Mouse (Mus musculus) liver, embryonic 13.5 days (tissue): Measurements from ENCODE around the gene Akr1b8. TPM values are rescaled to one million over a fixed set of nuclear protein-coding genes. Genes with fewer than 3 reads are reported as not detected.
"Not testable (repeated sequence)": the region's sequence is repeated elsewhere in the genome, so short reads cannot be mapped to it uniquely, and the experiment has no call there.

Experiments used
- ATAC-seq: fragments of 200-750 bp; cut with Nextera tagmentation; 2 replicates; pipeline ENCODE4 v1.8.0; 2017; ENCODE audit warnings: low read depth, mild to moderate bottlenecking, moderate number of reproducible peaks, moderate library complexity
- DNase-seq: peaks from one replicate; pipeline ENCODE4 v3.0.0; 2022
- H3K27ac ChIP-seq: fragments of 300-500 bp; sonication (generic); 2 replicates; pipeline ENCODE4 v1.5.1; 2015; ENCODE audit warnings: moderate library complexity, mild to moderate bottlenecking, inconsistent platforms
- H3K27me3 ChIP-seq: fragments of 300-500 bp; sonication (generic); 2 replicates; pipeline ENCODE4 v1.6.1; 2015; ENCODE audit warnings: mild to moderate bottlenecking, inconsistent platforms
- H3K36me3 ChIP-seq: fragments of 300-500 bp; sonication (generic); 2 replicates; pipeline ENCODE4 v1.6.1; 2015; ENCODE audit warnings: mild to moderate bottlenecking, inconsistent platforms
- H3K4me1 ChIP-seq: fragments of 300-500 bp; sonication (generic); replicated peaks from 2 replicates; pipeline ENCODE4 v1.6.1; 2015; ENCODE audit warnings: inconsistent platforms
- H3K4me2 ChIP-seq: fragments of 300-500 bp; sonication (generic); 2 replicates; pipeline ENCODE4 v1.6.1; 2015; ENCODE audit warnings: inconsistent platforms, mild to moderate bottlenecking, moderate library complexity
- H3K4me3 ChIP-seq: fragments of 300-500 bp; sonication (generic); replicated peaks from 2 replicates; pipeline ENCODE4 v1.5.1; 2015; ENCODE audit warnings: mild to moderate bottlenecking, inconsistent platforms
- H3K9ac ChIP-seq: fragments of 300-500 bp; sonication (generic); 2 replicates; pipeline ENCODE4 v1.6.1; 2015; ENCODE audit warnings: mild to moderate bottlenecking, inconsistent platforms
- H3K9me3 ChIP-seq: fragments of 300-500 bp; sonication (generic); replicated peaks from 2 replicates; pipeline ENCODE4 v1.6.1; 2016; ENCODE audit warnings: inconsistent platforms
- WGBS: fragments of 180-500 bp; shearing (Covaris S2); methylation state at CpG from one replicate; pipeline ENCODE4 v1.1.7; 2015; ENCODE audit not compliant: insufficient replicate concordance; 5-methylcytosine and 5-hydroxymethylcytosine counted together
- polyA plus RNA-seq: library from polyadenylated mRNA; unstranded; fragments of >200 nt; fragmentation: Nextera tagmentation; extraction: Ambion mirVana; gene quantifications from 2 replicates; pipeline ENCODE4 v1.2.1, GENCODE M21; 2015

Akr1b8 gene
- polyA plus RNA-seq, 1 experiment from 2014 or later: 7.2 TPM

DNA sequence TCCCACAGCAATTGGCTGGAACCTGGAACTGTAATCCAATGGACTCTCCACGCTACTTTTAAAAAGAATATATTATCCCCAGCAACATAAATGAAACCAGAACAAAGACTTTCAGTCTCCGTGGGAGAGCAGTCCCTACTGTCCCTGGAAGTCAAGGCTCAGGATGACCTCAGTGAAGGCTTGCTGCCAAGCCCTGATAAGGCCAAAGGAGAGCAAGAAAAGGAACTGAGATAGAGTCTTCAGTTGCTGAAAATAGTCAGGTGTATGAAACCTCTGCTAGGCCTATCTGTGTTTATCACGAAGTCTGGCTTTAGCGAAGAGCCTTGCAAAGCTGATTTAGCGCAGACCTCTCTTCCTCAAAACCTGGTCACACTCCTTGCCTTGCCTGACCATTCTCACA is 22.5 kb upstream of the Akr1b8 start:
- Histone ChIP-seq H3K4me2 (no peak overlapping the region), H3K9ac (no peak overlapping the region), H3K4me3 (no peak overlapping the region), H3K27me3 (no peaks in the 10 kb centered on the region), H3K27ac (no peak overlapping the region), H3K9me3 (no peaks in the 10 kb centered on the region), H3K4me1 (no peaks in the 10 kb centered on the region), H3K36me3 (no peaks in the 10 kb centered on the region)
- ATAC-seq (no peak), DNase-seq (no peak)
- WGBS: 25% methylated on average over 5 of the region's 5 CpGs

DNA sequence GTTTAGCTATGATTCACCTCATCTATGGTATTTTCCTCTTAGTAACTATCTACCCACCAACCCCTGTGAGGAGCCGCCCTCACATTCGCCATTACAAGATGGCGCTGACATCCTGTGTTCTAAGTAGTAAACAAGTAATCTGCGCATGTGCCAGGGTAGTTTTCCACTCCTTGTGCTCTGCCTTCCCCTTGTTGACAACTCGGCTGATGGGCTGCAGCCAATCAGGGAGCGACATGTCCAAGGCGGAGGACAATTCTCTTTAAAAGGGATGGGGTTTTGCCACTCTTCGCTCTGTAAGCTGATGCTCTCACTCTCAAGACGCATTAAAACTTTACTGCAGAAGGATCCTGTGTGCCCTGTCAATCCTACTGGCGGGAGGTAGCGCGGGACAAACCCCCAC is 22.1 kb upstream of the Akr1b8 start:
- not testable (repeated sequence) for H3K4me3 ChIP-seq, H3K9me3 ChIP-seq, H3K4me2 ChIP-seq, H3K4me1 ChIP-seq, H3K9ac ChIP-seq, ATAC-seq, H3K27me3 ChIP-seq, DNase-seq, H3K27ac ChIP-seq, H3K36me3 ChIP-seq
- WGBS: 75% methylated on average over 12 of the region's 12 CpGs

DNA sequence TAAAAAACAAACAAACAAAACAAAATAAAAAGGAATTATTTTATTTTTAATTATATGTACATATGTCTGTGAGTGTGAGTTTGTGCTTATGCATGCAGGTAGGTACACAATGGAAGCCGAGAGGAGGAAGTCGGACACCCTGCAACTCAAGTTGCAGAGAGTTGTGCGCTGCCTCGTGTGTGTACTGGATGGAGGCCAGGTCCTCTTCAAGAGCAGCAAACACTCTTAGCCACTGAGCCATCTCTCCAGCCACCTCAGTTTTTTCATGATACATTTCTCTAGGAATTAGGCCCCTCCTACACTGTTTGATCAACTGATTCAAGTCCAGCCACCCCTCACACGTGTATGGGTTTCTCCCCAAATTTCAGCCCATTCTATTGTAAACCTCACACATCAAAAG is 19.2 kb upstream of the Akr1b8 start:
- no peaks in the 10 kb centered on the region for H3K36me3 ChIP-seq
- no peaks in the 10 kb centered on the region for H3K9me3 ChIP-seq
- no peaks in the 10 kb centered on the region for H3K4me1 ChIP-seq
- DNase-seq: no peak
- no peak overlapping the region for H3K27ac ChIP-seq
- H3K4me2 ChIP-seq: no peak overlapping the region
- H3K9ac ChIP-seq: no peak overlapping the region
- H3K4me3 ChIP-seq: no peak overlapping the region
- no peak for ATAC-seq
- 62% methylated on average over 5 of the region's 5 CpGs for WGBS
- no peaks in the 10 kb centered on the region for H3K27me3 ChIP-seq

DNA sequence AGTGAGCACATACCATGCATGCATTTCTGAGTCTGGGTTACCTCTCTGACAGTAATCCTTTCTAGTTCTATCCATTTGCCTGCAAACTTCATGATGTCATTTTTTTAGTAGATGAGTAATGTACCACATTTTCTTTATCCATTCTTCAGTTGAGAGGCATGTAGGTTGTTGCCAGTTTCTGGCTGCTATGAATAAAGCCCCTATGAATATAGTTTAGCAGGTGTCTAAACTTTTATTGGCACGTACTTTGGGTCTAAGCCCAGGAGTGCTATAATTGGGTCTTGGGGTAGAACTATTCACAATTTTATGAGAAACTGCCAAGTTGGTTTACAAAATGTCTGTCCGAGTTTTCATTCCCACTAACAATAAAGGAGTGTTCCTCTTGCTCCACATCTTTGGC is 16.1 kb upstream of the Akr1b8 start:
- Histone ChIP-seq H3K4me1 (no peaks in the 10 kb centered on the region), H3K4me3 (no peak overlapping the region), H3K27ac (no peak overlapping the region), H3K36me3 (no peaks in the 10 kb centered on the region), H3K9me3 (no peaks in the 10 kb centered on the region), H3K9ac (no peak overlapping the region), H3K4me2 (no peak overlapping the region), H3K27me3 (no peaks in the 10 kb centered on the region)
- DNase-seq: no peak
- WGBS: 50% methylated on average over 2 of the region's 2 CpGs
- no peak for ATAC-seq

GRCm38 (mm10) chr6:34341991-34342390 is 11.9 kb upstream of the Akr1b8 start:
- Histone ChIP-seq H3K4me2 (no peak overlapping the region), H3K27ac (no peak overlapping the region), H3K4me3 (no peak overlapping the region), H3K4me1 (no peaks in the 10 kb centered on the region; the same call in 1 of the 2 replicates), H3K27me3 (no peaks in the 10 kb centered on the region), H3K9ac (no peak overlapping the region), H3K36me3 (no peaks in the 10 kb centered on the region), H3K9me3 (no peaks in the 10 kb centered on the region)
- DNase-seq: no peak
- 68% methylated on average over 4 of the region's 4 CpGs for WGBS
- no peak for ATAC-seq

- Histone ChIP-seq H3K9me3 (no peaks in the 10 kb centered on the region), H3K4me1 (no peaks in the 10 kb centered on the region; the same call in 1 of the 2 replicates), H3K27ac (no peak overlapping the region), H3K36me3 (no peaks in the 10 kb centered on the region), H3K27me3 (no peaks in the 10 kb centered on the region), H3K9ac (no peak overlapping the region), H3K4me2 (no peak overlapping the region), H3K4me3 (no peak overlapping the region)
- ATAC-seq (no peak), DNase-seq (no peak)
- WGBS: 64% methylated on average over 2 of the region's 2 CpGs
These were observed 11.4 kb upstream of the Akr1b8 start for GRCm38 (mm10) chr6:34342476-34342875.

GRCm38 (mm10) chr6:34343426-34343825 is 10.5 kb upstream of the Akr1b8 start:
- Histone ChIP-seq H3K9me3 (no peaks in the 10 kb centered on the region), H3K4me1 (no peaks in the 10 kb centered on the region; the same call in 1 of the 2 replicates), H3K27ac (no peak overlapping the region), H3K36me3 (no peaks in the 10 kb centered on the region), H3K27me3 (no peaks in the 10 kb centered on the region), H3K9ac (no peak overlapping the region), H3K4me2 (no peak overlapping the region), H3K4me3 (no peak overlapping the region)
- 72% methylated on average over 6 of the region's 6 CpGs for WGBS
- ATAC-seq (no peak), DNase-seq (no peak)

- no peak overlapping the region for H3K4me3 ChIP-seq
- no peak for DNase-seq
- 44% methylated on average over 10 of the region's 10 CpGs for WGBS
These were observed 9.6 kb upstream of the Akr1b8 start for GRCm38 (mm10) chr6:34344135-34344850.

DNA sequence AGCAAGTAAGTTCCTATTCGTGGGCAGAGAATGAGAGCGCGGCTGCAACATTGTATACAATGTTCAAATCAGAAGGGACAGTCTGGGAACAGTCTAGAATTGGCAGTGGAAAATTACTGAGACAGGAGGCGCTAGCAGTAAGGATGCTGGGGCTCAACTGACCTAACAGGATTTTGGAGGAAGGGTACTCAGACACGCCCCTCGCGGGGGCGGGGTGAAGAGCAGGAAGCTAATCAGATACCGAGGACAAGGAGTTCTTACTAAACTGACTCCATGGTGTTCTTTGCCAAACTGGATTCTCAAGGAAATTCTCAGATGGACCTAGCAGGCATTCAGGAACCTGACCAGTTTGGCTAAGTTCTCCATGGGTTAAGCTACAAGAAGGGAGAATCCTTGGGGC is 9.0 kb upstream of the Akr1b8 start:
- Histone ChIP-seq H3K27me3 (no peaks in the 10 kb centered on the region), H3K36me3 (no peaks in the 10 kb centered on the region), H3K4me2 (no peak overlapping the region), H3K9ac (no peak overlapping the region), H3K9me3 (no peaks in the 10 kb centered on the region), H3K4me3 (no peak overlapping the region), H3K4me1 (no peaks in the 10 kb centered on the region; the same call in 1 of the 2 replicates), H3K27ac (no peak overlapping the region)
- no peak for ATAC-seq
- no peak for DNase-seq
- 20% methylated on average over 9 of the region's 9 CpGs for WGBS

More at GRCm38 (mm10) chr6:34344135-34344850, 9.6 kb upstream of the Akr1b8 start:
- Histone ChIP-seq H3K4me2 (no peak overlapping the region), H3K27ac (no peak overlapping the region), H3K27me3 (no peaks in the 10 kb centered on the region), H3K9me3 (no peaks in the 10 kb centered on the region), H3K4me1 (no peaks in the 10 kb centered on the region; the same call in 1 of the 2 replicates), H3K36me3 (no peaks in the 10 kb centered on the region), H3K9ac (no peak overlapping the region)
- ATAC-seq: no peak

GRCm38 (mm10) chr6:34346096-34346898 is 7.6 kb upstream of the Akr1b8 start:
- H3K4me2 ChIP-seq: no peak overlapping the region
- ATAC-seq: no peak
- no peaks in the 10 kb centered on the region for H3K36me3 ChIP-seq
- H3K4me3 ChIP-seq: no peak overlapping the region
- WGBS: 47% methylated on average over 14 of the region's 14 CpGs
- H3K27me3 ChIP-seq: no peaks in the 10 kb centered on the region
- no peaks in the 10 kb centered on the region for H3K9me3 ChIP-seq
- H3K27ac ChIP-seq: no peak overlapping the region
- DNase-seq: peak; percentile 25
- H3K4me1 ChIP-seq: no peaks in the 10 kb centered on the region; the same call in 1 of the 2 replicates
- no peak overlapping the region for H3K9ac ChIP-seq

DNA sequence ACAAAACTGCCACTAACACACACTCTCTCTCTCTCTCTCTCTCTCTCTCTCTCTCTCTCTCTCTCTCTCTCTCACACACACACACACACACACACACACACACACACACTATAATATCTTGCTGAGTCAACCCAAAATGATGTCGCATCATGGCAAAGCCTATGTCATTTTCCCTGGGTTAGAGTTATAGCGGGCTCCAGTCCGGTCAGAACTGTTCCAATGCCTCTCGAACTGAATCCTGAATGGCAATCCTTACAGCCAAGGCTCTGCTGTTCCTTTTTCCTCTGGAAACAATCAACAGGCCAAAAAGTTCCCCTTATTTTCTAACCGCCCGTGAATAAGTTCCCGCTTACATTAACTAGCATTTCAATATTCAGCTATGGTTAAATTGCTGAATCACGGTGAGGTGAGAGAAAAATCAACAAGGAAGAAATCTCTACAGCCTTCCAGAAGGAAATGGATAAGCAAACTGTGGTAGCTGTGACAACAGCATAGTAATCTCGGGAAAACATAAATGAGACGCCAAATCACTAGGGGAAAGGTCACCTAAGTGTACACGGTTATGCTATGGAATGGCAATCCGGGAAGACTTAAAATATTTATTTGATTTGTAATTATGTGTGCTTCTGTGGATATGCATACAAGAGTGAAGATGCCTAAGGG is 3.8 kb upstream of the Akr1b8 start:
- no peaks in the 10 kb centered on the region for H3K27me3 ChIP-seq
- no peak overlapping the region for H3K9ac ChIP-seq
- WGBS: 67% methylated on average over 12 of the region's 12 CpGs
- peaks cover 9% of the 10 kb centered on the region for H3K4me1 ChIP-seq
- H3K27ac ChIP-seq: no peak overlapping the region
- H3K4me2 ChIP-seq: no peak overlapping the region
- no peak overlapping the region for H3K4me3 ChIP-seq
- DNase-seq: no peak
- H3K9me3 ChIP-seq: no peaks in the 10 kb centered on the region
- ATAC-seq: no peak
- no peaks in the 10 kb centered on the region for H3K36me3 ChIP-seq
